Mouse (Mus musculus) liver, embryonic 13.5 days (tissue): Measurements from ENCODE around the gene Hist4h4. TPM values are rescaled to one million over a fixed set of nuclear protein-coding genes. Genes with fewer than 3 reads are reported as not detected.
"Not testable (repeated sequence)": the region's sequence is repeated elsewhere in the genome, so short reads cannot be mapped to it uniquely, and the experiment has no call there.

Experiments
- ATAC-seq: fragments of 200-750 bp; cut with Nextera tagmentation; 2 replicates; pipeline ENCODE4 v1.8.0; 2017; ENCODE audit warnings: low read depth, mild to moderate bottlenecking, moderate number of reproducible peaks, moderate library complexity
- DNase-seq: peaks from one replicate; pipeline ENCODE4 v3.0.0; 2022
- H3K27ac ChIP-seq: fragments of 300-500 bp; sonication (generic); 2 replicates; pipeline ENCODE4 v1.5.1; 2015; ENCODE audit warnings: moderate library complexity, mild to moderate bottlenecking, inconsistent platforms
- H3K27me3 ChIP-seq: fragments of 300-500 bp; sonication (generic); 2 replicates; pipeline ENCODE4 v1.6.1; 2015; ENCODE audit warnings: mild to moderate bottlenecking, inconsistent platforms
- H3K36me3 ChIP-seq: fragments of 300-500 bp; sonication (generic); 2 replicates; pipeline ENCODE4 v1.6.1; 2015; ENCODE audit warnings: mild to moderate bottlenecking, inconsistent platforms
- H3K4me1 ChIP-seq: fragments of 300-500 bp; sonication (generic); replicated peaks from 2 replicates; pipeline ENCODE4 v1.6.1; 2015; ENCODE audit warnings: inconsistent platforms
- H3K4me2 ChIP-seq: fragments of 300-500 bp; sonication (generic); 2 replicates; pipeline ENCODE4 v1.6.1; 2015; ENCODE audit warnings: inconsistent platforms, mild to moderate bottlenecking, moderate library complexity
- H3K4me3 ChIP-seq: fragments of 300-500 bp; sonication (generic); replicated peaks from 2 replicates; pipeline ENCODE4 v1.5.1; 2015; ENCODE audit warnings: mild to moderate bottlenecking, inconsistent platforms
- H3K9ac ChIP-seq: fragments of 300-500 bp; sonication (generic); 2 replicates; pipeline ENCODE4 v1.6.1; 2015; ENCODE audit warnings: mild to moderate bottlenecking, inconsistent platforms
- H3K9me3 ChIP-seq: fragments of 300-500 bp; sonication (generic); replicated peaks from 2 replicates; pipeline ENCODE4 v1.6.1; 2016; ENCODE audit warnings: inconsistent platforms
- WGBS: fragments of 180-500 bp; shearing (Covaris S2); methylation state at CpG from one replicate; pipeline ENCODE4 v1.1.7; 2015; ENCODE audit not compliant: insufficient replicate concordance; 5-methylcytosine and 5-hydroxymethylcytosine counted together
- polyA plus RNA-seq: library from polyadenylated mRNA; unstranded; fragments of >200 nt; fragmentation: Nextera tagmentation; extraction: Ambion mirVana; gene quantifications from 2 replicates; pipeline ENCODE4 v1.2.1, GENCODE M21; 2015

Gene Hist4h4
- polyA plus RNA-seq, 1 experiment from 2014 or later = 1.5 TPM

GRCm38 (mm10) chr6:136803093-136803738 lies 999 bp downstream of the Hist4h4 start:
- Histone ChIP-seq H3K27me3 (no peaks in the 10 kb centered on the region), H3K4me1 (peaks cover 73% of the 10 kb centered on the region), H3K9ac (peak overlapping the region; percentile 94), H3K9me3 (no peaks in the 10 kb centered on the region), H3K4me3 (peak overlapping the region; percentile 71), H3K4me2 (peak overlapping the region; percentile 88), H3K27ac (peak overlapping the region; percentile 100), H3K36me3 (no peaks in the 10 kb centered on the region)
- ATAC-seq = no peak
- WGBS = 4% methylated on average over 12 of the region's 12 CpGs
- peak; percentile 34 for DNase-seq

DNA sequence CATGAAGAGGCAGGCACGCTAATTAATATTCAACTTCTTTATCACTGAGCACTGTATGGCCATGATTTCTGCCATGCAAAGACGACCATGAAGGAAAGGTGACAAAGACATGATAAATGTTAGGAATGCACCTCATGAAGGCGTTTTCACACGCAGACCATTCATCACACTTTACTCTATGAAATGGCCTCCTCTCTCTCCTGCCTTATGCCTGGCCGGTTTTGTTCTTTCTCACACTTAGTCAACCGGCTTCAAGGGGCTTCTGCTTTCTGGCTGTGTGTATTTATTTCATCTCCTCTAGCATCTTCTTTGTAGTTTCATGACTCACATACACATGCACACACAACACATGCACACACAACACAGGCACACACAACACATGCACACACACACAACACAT lies 2.9 kb downstream of the Hist4h4 start:
- Histone ChIP-seq H3K27ac (peak overlapping the region; percentile 63), H3K36me3 (no peaks in the 10 kb centered on the region), H3K9me3 (no peaks in the 10 kb centered on the region), H3K4me1 (peaks cover 70% of the 10 kb centered on the region), H3K4me3 (no peak overlapping the region), H3K9ac (peak overlapping the region; percentile 55), H3K27me3 (no peaks in the 10 kb centered on the region), H3K4me2 (peak overlapping the region; percentile 15)
- 69% methylated on average over 6 of the region's 6 CpGs for WGBS
- no peak for ATAC-seq
- DNase-seq = no peak

GRCm38 (mm10) chr6:136800710-136801109 lies 3.5 kb downstream of the Hist4h4 start:
- no peaks in the 10 kb centered on the region for H3K36me3 ChIP-seq
- no peak overlapping the region for H3K4me3 ChIP-seq
- H3K9ac ChIP-seq = peak overlapping the region; percentile 55
- no peak for ATAC-seq
- no peak for DNase-seq
- WGBS = 85% methylated on average over 8 of the region's 8 CpGs
- H3K4me1 ChIP-seq = peaks cover 66% of the 10 kb centered on the region
- H3K27ac ChIP-seq = peak overlapping the region; percentile 63
- H3K9me3 ChIP-seq = no peaks in the 10 kb centered on the region
- no peaks in the 10 kb centered on the region for H3K27me3 ChIP-seq
- H3K4me2 ChIP-seq = peak overlapping the region; percentile 15; the same call in 1 of the 2 replicates

GRCm38 (mm10) chr6:136797874-136798693 lies 6.1 kb downstream of the Hist4h4 start:
- peak overlapping the region; percentile 97 for H3K27ac ChIP-seq
- H3K27me3 ChIP-seq, H3K9me3 ChIP-seq, DNase-seq, H3K36me3 ChIP-seq: not testable (repeated sequence)
- 51% methylated on average over 3 of the region's 3 CpGs for WGBS
- peak; percentile 97 for ATAC-seq
- peak overlapping the region; percentile 73 for H3K9ac ChIP-seq
- peaks cover 69% of the 10 kb centered on the region for H3K4me1 ChIP-seq
- peak overlapping the region; percentile 57 for H3K4me2 ChIP-seq
- peak overlapping the region; percentile 60 for H3K4me3 ChIP-seq

- Histone ChIP-seq H3K27me3 (peaks cover 19% of the 10 kb centered on the region), H3K36me3 (no peaks in the 10 kb centered on the region), H3K4me3 (no peak overlapping the region), H3K9me3 (no peaks in the 10 kb centered on the region), H3K4me2 (no peak overlapping the region), H3K4me1 (peaks cover 58% of the 10 kb centered on the region), H3K27ac (no peak overlapping the region), H3K9ac (no peak overlapping the region)
- DNase-seq (no peak), ATAC-seq (no peak)
- 68% methylated on average over 6 of the region's 6 CpGs for WGBS
Measured at GRCm38 (mm10) chr6:136795850-136796249, 8.4 kb downstream of the Hist4h4 start.

GRCm38 (mm10) chr6:136795110-136795509 lies 9.1 kb downstream of the Hist4h4 start:
- DNase-seq (no peak), ATAC-seq (peak; percentile 19; the same call in 1 of the 2 replicates)
- peaks cover 51% of the 10 kb centered on the region for H3K4me1 ChIP-seq

GRCm38 (mm10) chr6:136793831-136794525 lies 10.2 kb downstream of the Hist4h4 start:
- WGBS = under 1% methylated on average over 24 of the region's 24 CpGs
- Histone ChIP-seq H3K27me3 (peaks cover 19% of the 10 kb centered on the region), H3K9ac (peak overlapping the region; percentile 64), H3K27ac (no peak overlapping the region), H3K9me3 (no peaks in the 10 kb centered on the region), H3K4me3 (peak overlapping the region; percentile 53), H3K36me3 (no peaks in the 10 kb centered on the region), H3K4me2 (peak overlapping the region; percentile 73), H3K4me1 (peaks cover 44% of the 10 kb centered on the region)
- no peak for ATAC-seq
- DNase-seq = no peak

More at GRCm38 (mm10) chr6:136795110-136795509, 9.1 kb downstream of the Hist4h4 start:
- 17% methylated on average over 1 of the region's 1 CpGs for WGBS
- Histone ChIP-seq H3K36me3 (no peaks in the 10 kb centered on the region), H3K4me3 (no peak overlapping the region), H3K4me2 (0 out of 2 replicates have a peak overlapping the region, but pooled peaks have one; percentile 12), H3K27ac (no peak overlapping the region; the same call in 1 of the 2 replicates), H3K9me3 (no peaks in the 10 kb centered on the region), H3K9ac (no peak overlapping the region), H3K27me3 (peaks cover 19% of the 10 kb centered on the region)

DNA sequence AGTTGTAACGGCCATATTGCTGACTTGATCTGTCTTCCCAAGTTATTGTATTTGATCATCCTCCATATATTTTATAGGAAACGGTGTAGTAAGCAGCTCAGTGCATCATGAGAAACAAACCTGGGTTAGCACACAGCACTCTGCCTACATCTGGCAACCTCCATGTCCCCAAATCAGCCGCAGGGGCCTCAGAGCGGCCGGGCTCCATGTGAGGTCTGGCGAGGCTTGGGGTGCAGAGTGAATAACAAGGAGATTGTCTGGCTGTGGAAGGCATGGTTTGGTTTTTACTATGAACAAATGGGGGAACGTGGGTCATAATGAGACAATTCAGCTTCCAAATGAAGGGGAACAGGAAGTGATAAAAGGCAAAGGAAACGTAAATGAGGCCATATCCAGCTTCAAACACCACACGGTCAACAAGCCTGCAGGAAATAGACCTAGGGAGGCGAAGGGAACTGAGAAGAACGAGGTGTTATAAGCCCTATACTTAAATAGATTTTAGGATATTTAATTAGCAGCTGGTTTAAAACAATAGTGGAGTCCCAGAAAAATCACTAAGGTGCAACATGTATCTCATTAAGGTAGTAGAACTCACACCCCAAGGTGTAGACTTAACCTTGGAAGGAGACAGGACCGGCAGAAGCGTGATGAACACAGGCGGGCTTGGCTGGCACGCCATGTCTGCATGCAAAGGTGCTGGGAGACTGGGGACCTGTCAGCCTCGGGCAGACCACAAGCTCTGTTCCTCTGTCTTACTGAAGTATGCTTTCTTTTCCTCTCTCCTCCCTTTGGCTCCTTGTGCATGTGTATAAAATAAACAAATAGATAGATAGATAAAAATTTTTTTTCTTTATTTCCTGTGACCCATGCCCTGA lies 11.1 kb downstream of the Hist4h4 start:
- H3K9me3 ChIP-seq = no peaks in the 10 kb centered on the region
- peak overlapping the region; percentile 53 for H3K4me3 ChIP-seq
- WGBS = 23% methylated on average over 16 of the region's 16 CpGs
- peak overlapping the region; percentile 73 for H3K4me2 ChIP-seq
- H3K9ac ChIP-seq = peak overlapping the region; percentile 64
- no peaks in the 10 kb centered on the region for H3K36me3 ChIP-seq
- no peak overlapping the region for H3K27ac ChIP-seq
- H3K4me1 ChIP-seq = peaks cover 37% of the 10 kb centered on the region
- ATAC-seq (no peak), DNase-seq (no peak)
- peaks cover 19% of the 10 kb centered on the region for H3K27me3 ChIP-seq

DNA sequence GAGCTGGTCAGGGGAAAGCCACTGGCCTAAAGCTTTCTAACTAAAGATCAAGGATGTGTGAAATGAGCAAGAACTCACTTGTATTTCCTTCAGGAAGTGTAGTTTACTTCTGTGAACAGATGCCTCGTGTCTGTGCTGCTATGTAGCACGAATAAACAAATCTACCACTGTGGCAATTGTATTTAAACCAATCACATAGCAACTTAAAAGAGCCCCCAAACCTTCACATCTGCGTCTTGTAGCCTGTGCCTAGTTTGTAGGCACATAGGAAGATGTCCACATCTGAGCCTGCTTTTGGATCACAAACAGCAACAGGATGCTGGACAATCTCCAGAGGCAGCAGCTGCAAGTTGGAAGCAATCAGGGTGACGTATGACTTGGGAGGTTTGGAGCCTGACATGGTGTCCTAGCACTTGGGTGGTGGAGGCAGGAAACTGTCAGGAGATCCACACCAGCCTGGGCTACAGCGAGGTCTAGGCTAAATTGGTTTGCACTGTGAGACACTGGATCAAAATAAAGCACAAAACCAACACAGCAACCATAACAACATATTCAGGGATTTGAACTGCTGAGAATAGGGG lies 14.7 kb downstream of the Hist4h4 start:
- H3K27ac ChIP-seq = no peak overlapping the region
- no peak overlapping the region for H3K4me2 ChIP-seq
- no peak overlapping the region for H3K4me3 ChIP-seq
- H3K27me3 ChIP-seq = peaks cover 19% of the 10 kb centered on the region
- H3K9me3 ChIP-seq = no peaks in the 10 kb centered on the region
- DNase-seq = no peak
- WGBS = 48% methylated on average over 5 of the region's 5 CpGs
- no peaks in the 10 kb centered on the region for H3K36me3 ChIP-seq
- H3K9ac ChIP-seq = no peak overlapping the region
- peaks cover 17% of the 10 kb centered on the region for H3K4me1 ChIP-seq
- no peak for ATAC-seq

DNA sequence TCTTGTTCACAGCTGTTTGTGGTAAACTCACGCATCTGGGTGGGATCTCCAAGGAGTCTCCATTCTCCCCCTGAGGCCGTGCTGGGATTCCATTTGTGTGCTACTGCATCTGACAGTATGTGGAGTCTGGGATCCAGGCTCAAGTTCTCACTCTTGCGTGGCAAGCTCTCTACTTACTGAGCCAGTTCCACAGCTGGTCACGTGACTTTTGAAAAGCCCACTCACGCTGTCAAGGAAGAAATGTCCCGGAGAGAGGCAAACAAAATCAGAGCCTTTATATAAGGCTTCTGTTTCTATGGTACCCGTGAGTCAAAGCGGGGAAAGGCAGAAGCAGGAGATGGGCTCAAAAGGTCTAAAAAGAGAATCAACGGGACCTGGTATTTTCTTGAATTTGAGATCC lies 21.5 kb downstream of the Hist4h4 start:
- H3K9me3 ChIP-seq = no peaks in the 10 kb centered on the region
- WGBS = 71% methylated on average over 9 of the region's 9 CpGs
- DNase-seq (no peak), ATAC-seq (no peak)
- no peaks in the 10 kb centered on the region for H3K4me1 ChIP-seq
- no peak overlapping the region for H3K27ac ChIP-seq
- no peaks in the 10 kb centered on the region for H3K27me3 ChIP-seq
- no peak overlapping the region for H3K4me2 ChIP-seq
- no peaks in the 10 kb centered on the region for H3K36me3 ChIP-seq
- H3K9ac ChIP-seq = no peak overlapping the region
- no peak overlapping the region for H3K4me3 ChIP-seq
